Mouse (Mus musculus) c-Kit-positive CD71-positive TER-119-negative erythroid progenitor cells, embryonic 14.5 days (primary cell): ENCODE measurements around the gene Lgi4.

Experiments used
- DNase-seq: peaks from one replicate; pipeline ENCODE4 v3.0.0-alpha.2; 2013; ENCODE audit warnings: low read depth

Gene Lgi4

GRCm38 (mm10) chr7:31051321-31052021, 7.7 kb upstream of the Lgi4 start, which contains the start of gene Fxyd7:
TSS of gene Fxyd7 (minus strand) at chr7:31051467.
- DNase-seq: no peak

GRCm38 (mm10) chr7:31052251-31052635, 6.9 kb upstream of the Lgi4 start:
- DNase-seq: no peak

GRCm38 (mm10) chr7:31052636-31053434, 6.3 kb upstream of the Lgi4 start:
- DNase-seq: no peak

- DNase-seq: no peak
Observed at GRCm38 (mm10) chr7:31053882-31054447, 5.2 kb upstream of the Lgi4 start.

GRCm38 (mm10) chr7:31054661-31055320, 4.4 kb upstream of the Lgi4 start:
- no peak for DNase-seq

GRCm38 (mm10) chr7:31055354-31055824, 3.8 kb upstream of the Lgi4 start:
- no peak for DNase-seq

GRCm38 (mm10) chr7:31055883-31056282, 3.3 kb upstream of the Lgi4 start:
- no peak for DNase-seq

- DNase-seq: no peak
Observed at GRCm38 (mm10) chr7:31056448-31056847, 2.7 kb upstream of the Lgi4 start.

- DNase-seq: no peak
Observed at GRCm38 (mm10) chr7:31057071-31057470, 2.1 kb upstream of the Lgi4 start, which contains the start of gene Fxyd1. TSS of gene Fxyd1 (minus strand) at chr7:31057199.

GRCm38 (mm10) chr7:31057730-31058129, 1.4 kb upstream of the Lgi4 start:
- DNase-seq: no peak

GRCm38 (mm10) chr7:31058211-31058610, 931 bp upstream of the Lgi4 start:
- no peak for DNase-seq

- DNase-seq: no peak
Observed at GRCm38 (mm10) chr7:31059919-31060620, 928 bp downstream of the Lgi4 start.

GRCm38 (mm10) chr7:31060621-31061010, 1.5 kb downstream of the Lgi4 start:
- DNase-seq: no peak

- no peak for DNase-seq
Observed at GRCm38 (mm10) chr7:31063074-31063560, 4.0 kb downstream of the Lgi4 start.

- no peak for DNase-seq
Observed at GRCm38 (mm10) chr7:31067836-31068235, 8.7 kb downstream of the Lgi4 start.

- no peak for DNase-seq
Observed at GRCm38 (mm10) chr7:31069491-31069890, 10.3 kb downstream of the Lgi4 start.

GRCm38 (mm10) chr7:31070324-31070723, 11.2 kb downstream of the Lgi4 start:
- no peak for DNase-seq

GRCm38 (mm10) chr7:31072326-31072725, 13.2 kb downstream of the Lgi4 start:
- DNase-seq: no peak

GRCm38 (mm10) chr7:31073546-31073945, 14.4 kb downstream of the Lgi4 start:
- no peak for DNase-seq

- no peak for DNase-seq
Observed at GRCm38 (mm10) chr7:31074061-31074712, 15.0 kb downstream of the Lgi4 start.

- no peak for DNase-seq
Observed at GRCm38 (mm10) chr7:31074713-31075069, 15.5 kb downstream of the Lgi4 start.
